Mouse (Mus musculus) frontal cortex, adult (tissue): ENCODE results near the gene Fbxo22.
A peak's percentile ranks its signal among the peaks of the same experiment; 100 is the strongest.
"Not testable (repeated sequence)": the region's sequence is repeated elsewhere in the genome, so short reads cannot be mapped to it uniquely, and the experiment has no call there.

ENCODE experiments used
- ATAC-seq: cut with Nextera tagmentation; 2 replicates; pipeline ENCODE4 v1.9.2; 2017; ENCODE audit warnings: mild to moderate bottlenecking, moderate library complexity, mixed read lengths; ENCODE audit not compliant: low TSS enrichment

The Fbxo22 gene

DNA sequence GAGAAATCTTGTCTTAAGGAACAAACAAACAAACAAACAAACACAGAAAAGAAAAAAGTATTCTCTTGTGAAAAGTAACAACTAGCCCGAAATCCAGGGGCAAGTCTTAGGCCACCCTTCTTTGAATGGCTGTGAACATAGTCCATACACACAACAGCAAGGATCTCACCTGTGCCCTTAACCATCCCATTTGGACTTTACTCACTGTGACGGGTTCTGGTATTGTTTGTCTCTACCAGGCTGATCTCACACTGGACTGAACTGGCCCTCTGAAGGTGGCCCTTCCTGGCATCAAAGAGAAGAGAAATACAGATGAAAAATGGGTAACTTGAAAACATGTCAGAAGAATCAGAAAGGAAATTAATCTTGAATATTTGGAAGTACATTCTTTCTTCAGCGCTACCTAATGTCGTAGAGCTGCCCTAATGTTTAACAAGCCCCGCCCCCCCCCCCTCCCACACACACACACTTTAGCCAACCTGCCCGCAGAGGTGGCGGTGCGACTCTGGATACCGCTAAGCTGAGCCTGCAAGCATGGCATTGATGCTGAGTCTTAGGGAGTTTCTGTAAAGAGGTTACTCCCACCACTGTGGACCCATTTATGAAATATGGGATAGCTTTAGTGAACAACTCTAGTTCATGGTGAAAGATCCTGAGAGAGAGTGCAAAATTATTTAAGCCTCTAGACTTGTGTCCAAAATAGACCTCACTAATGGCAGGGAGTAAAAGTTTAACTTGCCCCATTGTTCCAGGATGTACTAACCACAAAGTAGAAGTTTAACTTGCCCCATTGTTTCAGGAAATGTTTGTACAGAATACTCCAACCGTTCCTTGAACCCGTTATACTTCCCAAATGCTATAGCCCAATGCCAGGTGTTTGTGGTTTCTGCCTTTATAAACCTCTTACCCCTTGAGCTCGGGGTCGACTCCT lies 27.8 kb downstream of the Fbxo22 start:
- ATAC-seq = no peak

DNA sequence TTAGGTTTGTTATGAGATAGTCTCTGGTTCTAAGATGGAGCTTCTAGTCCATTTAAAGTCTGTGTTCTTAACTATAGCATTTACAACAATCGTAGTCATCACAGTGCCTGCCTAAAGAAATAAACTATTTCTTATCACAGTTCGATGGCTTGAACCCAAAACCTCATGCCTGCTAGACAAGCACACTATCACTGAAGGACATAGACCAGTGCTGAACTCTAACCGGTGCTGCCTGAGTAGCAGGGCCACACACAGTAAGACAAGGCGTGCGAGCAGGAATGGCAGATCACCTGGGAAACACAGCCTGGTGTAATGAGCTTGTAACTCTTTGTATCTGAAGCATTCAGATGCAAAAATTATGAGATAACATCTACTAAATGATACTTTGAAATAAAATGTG lies 32.1 kb downstream of the Fbxo22 start:
- ATAC-seq = no peak

DNA sequence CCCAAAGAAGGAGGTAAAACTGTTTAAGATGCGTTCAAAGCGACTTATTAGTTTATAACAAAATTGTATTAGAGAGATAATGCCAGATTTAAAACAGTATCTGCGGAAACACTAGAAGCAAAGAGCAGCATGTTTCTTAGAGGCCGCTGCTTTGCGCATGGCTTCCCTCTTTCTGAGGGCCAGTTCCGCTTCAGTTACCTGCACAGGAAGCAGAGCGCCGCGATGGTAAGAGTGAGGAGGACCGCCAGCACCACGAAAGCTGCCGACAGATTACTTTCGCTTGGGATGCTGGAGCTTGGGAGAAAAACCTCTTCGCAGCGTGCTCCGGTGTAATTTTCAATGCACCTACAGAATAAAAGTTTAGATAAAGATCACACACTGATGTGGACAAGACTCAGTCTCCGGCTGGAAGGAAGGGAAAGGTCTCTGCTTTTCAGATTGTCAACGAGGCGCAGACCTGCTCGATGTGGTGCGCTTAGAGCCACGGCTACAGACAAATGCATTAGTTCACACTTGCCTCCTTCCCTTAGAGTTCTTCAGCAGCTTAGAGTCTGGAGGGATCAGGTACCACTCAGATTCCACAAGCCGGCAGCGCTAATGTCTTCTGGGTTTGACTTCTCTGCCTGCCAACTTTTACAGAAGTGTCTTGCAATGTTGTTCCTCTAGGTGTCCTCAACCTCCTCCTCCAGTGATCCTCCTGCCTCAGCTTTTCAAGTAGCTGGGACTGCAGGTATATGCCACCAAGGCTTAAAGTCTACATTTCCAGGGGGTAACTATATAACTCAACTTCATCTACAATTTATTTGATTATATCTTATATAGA lies 33.3 kb downstream of the Fbxo22 start:
- ATAC-seq = peak; percentile 41; the same call in 1 of the 2 replicates

DNA sequence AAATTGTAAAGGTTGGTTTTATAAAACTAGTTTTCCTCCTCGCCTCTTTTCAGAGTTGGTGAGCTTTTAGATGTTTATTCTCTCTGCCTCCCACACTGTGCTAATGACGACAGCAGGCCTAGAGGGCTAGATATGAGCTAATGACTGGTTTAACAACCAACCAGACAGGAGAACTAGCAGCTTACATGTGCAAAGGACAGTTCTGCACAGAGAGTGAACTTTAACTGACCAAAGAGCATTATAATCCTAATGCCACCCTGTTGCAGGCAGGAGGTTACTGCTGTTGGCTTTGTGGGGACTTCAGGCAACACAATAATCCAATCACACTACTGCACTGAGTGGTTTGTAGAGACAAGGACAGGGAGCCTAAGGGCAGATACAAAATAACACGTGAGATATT lies 34.6 kb downstream of the Fbxo22 start:
- no peak for ATAC-seq

DNA sequence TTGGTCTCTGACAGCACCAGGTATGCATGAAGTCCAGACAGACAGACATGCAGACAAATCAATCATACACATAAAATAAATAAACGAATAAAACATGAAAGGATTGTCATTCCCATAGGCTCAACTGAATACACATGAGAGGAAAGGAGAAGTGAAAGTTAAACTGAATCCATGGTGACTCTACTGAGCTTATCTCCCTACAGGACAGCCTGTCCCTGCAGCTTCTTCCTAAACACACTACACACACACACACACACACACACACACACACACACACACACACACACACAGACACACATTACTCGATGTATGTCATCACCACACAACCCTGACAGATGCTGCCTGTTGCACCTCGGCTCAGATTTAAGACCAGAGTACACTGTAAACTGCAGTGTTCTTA lies 35.4 kb downstream of the Fbxo22 start:
- ATAC-seq = no peak

DNA sequence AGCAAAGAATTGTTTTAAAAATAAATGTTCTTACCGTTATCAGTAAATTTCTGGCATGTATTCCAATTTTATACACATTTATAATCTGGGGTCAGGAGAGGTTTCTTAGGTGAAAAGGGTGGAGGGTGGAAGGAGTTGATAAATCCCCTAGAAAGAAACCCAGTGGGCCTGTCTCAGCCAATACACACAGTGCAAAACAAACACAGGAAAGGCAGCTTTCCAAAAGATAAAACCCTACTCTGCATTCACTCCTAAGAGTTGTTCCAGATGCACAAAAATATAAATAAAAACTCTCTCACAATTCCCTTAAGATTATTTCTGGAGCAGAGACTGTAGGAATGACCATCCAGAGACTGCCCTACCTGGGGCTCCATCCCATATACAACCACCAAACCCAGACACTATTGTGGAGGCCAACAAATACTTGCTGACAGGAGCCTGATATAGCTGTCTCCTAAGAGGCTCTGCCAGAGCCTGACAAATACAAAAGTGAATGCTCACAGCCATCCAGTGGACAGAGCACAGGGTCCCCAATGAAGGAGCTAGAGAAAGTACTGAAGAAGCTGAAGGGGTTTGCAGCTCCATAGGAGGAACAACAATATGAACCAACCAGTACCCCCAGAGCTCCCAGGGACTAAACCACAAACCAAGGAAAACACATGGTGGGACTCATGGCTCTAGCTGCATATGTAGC lies 36.5 kb downstream of the Fbxo22 start:
- ATAC-seq = not testable (repeated sequence)

DNA sequence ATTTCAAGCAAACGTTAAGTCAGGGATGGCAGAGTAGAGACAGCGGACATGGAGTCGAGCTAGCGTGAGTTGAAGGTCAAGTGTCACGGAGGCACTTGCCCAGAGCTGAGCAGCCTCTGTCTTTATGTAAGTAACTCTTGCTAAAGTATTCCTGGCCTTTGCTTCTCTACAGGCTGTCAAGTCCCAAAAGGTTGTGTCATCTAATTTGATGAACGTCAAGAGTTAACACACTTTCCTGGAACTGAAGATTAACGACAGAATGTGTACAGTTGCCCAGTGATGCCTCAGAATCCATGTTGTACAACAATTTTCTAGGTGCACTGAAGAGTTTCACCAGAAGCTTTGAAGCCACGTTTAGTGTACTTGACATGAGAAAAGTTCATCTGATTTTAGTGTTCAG lies 37.7 kb downstream of the Fbxo22 start:
- ATAC-seq = no peak

DNA sequence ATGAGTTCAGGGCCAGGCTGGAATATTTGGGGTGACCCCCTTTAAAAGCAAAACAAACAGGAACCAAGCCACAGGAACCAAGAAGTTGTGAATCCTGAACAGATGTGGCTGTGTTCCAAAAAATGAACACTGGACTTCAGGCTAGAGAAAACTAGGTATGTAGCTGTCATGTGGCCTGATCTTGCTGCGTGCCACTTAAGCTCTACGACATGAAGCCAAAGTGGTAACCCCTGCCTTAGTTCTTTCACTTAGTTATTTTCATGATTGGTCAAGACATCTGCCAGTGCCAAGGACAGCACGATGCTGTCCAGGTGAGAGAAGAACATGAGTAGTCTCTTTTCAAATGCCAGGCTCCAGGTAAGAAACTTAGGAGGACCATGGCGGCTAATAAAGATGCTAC lies 38.2 kb downstream of the Fbxo22 start:
- ATAC-seq = no peak

DNA sequence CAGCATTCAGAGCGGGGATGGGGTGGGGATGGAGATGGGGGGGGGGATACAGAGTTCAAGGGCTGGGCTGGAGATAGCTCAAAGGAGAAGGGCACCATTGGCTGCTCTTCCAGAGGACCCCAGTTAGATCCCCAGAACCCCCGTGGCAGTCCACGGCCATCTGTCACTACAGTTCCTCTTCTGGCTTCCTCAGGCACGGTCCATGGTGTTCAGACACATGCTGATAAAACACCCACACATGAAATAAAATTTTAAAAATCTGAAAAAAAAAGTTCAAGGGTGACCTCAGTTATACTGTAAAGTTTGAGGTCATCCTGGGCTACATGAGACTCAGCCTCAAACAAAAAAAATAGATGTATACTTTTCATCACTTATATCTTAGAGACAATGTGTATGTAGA lies 39.7 kb downstream of the Fbxo22 start:
- ATAC-seq = no peak

DNA sequence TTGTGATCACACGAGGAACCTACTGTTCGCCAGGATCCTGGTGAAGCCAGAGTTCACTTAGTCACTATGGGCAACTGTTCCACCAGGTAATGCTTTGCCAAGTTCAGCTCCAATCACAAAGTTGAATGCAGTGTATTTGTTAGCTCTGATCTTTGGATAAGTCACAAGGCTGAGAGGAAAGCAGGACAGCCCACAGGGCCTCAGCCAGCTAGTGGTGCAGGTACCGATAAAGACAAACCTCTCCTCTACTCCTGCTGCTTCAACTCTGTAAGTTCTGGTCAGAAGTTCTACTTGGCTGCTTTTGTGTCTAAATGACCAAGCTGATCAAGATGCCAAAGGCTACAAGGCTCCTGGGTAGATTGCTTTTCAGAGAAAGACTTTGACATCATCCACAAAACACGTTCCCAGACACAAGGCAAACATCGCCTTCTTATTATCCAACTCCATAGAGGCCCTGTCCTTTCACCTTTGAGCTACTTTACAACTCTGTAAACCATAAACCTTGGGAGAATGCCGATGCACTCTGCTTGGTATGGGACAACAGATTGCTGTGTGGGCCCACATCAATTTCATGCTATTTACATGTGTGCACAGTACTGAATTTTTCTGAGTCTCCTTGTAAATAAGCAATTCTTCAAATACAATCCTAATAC lies 42.0 kb downstream of the Fbxo22 start:
- ATAC-seq = no peak

DNA sequence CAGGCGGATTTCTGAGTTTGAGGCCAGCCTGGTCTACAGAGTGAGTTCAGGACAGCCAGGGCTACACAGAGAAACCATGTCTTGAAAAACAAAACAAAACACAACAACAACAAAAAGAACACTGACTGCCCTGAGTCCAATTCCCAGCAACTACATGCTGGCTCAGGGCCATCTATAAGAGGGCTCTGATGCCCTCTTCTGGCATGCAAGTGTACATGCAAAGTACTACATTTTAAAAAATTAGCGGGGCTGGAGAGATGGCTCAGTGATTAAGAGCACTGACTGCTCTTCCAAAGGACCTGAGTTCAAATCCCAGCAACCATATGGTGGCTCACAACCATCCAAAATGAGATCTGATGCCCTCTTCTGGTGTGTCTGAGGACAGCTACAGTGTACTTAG lies 43.4 kb downstream of the Fbxo22 start:
- ATAC-seq = not testable (repeated sequence)

DNA sequence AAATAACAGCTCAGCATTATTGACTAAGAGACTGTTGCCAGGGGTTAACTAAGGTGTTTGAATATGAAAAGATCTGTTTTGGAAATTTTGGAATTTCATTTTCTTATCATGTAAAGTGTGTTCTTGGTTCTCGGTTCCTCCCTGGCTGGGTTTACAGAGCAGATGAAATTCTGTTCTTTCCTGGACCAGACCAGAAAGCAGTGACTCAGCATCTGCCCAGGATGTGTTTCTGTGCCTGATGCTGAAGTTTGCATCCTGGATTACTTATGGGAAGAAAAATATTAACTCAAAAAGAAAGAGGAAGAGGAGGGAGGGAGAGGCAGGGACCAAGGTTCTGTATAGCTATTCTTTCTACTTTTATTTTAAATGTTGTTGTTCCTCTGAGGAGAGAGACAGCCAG lies 45.1 kb downstream of the Fbxo22 start:
- no peak for ATAC-seq

DNA sequence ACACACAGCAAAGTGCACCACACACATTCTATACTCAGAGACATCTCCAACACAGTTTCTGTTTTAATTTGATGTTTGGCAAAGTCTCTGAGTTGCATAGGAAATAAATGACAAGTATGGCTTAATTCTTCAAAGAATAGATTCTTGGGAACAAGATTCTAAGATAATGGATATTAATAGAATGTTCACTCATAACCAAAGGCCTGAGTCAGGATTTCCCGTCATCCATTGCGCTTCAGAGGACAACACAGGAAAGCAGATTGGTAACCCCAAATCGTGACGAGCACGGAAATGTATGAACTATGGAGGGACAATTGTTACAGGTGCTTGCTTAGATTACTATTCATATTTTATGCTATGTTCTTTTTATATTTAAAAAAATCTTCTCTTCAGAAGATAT lies 46.3 kb downstream of the Fbxo22 start:
- no peak for ATAC-seq

DNA sequence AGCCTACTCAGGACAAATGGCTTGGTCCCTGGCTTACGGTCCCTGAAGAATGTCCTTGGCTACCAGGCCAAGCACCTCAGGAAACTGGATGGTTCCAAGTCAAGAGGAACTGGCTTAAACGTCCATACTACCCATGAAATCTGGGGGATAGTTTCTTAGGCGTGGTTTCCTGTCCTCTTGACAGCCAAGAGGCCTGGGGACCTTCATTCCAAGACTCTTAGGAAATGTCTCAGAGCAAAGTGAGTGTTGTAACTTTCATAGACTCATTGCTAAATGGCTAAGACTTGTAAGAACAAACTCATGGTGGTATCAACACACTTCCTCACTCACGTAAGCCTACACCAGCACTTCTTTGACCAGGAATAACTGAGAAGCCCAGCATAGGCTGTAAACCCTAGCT lies 46.9 kb downstream of the Fbxo22 start:
- no peak for ATAC-seq

DNA sequence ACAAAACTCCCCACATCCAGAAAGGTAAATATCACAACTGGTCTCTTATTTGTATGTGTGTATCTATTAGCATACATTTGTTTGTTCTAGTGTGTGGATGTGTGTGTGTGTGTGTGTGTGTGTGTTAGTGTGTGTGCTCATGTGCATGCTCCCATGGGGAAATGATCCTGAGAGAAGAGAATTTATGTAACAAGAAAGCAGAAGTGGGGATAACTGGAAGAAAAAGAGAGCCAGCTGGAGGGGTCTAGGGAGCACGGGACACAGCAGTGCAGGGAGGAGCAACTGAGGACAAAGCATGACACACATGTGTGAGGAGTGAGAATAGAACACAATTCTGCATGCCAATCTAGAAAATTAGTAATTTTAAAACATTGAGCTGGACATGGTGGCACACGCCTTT lies 48.4 kb downstream of the Fbxo22 start:
- no peak for ATAC-seq

DNA sequence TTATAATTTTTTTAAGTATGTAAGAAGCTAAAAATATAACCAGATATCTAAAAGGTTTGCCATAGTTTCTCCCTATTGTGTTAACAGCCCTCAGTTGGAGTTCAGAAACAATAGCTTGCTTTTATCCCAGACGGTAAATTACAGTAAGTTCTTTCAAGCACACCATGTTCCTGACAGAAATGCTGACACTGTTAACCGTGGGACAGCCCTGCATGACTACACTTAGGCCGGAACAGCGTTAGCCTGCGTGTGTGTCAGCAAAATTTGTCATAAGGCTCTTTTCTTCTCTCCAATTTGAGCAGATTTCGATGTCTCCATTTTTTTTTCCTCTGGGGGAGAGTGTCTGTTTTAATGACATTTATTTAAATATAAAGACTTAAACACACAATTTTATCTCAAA lies 51.0 kb downstream of the Fbxo22 start:
- no peak for ATAC-seq

DNA sequence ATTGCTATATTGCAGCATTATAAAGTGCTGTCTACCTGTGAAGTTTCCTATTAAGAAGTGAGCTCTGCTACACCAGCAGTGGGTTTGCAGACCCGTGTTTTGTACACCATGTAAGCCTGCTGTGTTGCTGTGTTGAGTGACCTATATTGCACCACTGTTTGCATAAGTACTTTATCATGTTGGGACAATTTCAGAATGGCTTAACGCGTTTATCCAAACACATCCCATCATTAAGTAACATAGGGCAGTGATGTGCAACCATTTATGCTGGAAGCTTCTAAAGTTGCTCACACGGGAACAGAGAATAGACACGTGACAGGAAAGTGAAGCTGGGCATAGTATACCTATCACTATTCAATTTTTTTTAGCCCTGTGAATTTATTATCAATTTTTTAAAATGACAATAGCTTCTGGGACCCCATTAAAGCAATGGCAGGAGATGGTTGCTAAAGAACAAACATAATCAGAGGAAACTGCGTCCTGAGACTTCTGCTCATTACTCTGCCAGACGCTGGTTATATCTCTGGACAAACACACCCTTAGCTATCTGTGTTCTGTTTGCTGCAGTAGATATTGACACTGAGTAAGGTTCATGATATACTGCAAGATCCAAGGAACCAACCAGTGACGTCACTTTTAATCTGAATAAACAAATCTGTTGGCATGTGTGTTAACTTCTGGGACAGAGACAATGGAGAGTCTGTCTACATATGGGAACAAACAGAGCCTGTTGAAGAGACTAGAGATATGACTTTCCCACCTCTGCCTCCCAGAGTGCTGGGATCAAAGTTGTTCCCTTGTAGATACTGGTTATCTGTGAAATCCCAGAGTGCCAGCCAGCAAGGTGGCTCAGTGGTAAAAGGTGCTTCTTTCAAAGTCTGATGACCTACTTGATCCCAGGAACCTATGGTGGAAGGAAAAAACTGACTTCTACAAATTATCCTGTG lies 55.9 kb downstream of the Fbxo22 start:
- ATAC-seq = no peak

DNA sequence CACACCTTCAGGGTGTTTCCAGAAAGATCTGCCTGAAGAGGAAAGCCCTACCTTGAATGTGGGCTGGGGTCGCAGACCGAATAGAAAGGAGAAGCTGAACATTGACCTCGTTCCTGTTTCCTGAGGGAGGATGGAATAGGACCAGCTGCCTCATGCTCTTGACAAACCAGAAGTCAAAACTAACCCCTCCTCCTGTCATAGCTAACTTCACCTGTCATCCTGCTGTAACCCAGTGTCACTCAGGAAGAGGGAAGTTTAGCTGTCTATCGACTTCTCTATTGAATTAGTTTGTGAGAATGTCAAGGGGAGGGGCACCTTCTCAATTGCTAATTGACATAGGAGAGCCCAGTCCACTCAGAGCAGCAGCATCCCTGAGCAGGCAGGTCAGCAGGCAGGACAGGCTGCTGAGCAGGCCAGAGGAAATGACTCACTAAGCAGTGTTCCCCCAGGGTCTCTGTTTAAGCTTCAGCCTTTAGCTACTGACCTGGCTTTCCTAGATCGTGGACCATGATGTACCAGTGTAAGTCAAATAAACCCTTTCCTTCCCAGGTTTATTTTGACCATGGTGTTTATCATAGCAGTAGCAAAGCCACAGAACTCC lies 63.3 kb downstream of the Fbxo22 start:
- no peak for ATAC-seq

DNA sequence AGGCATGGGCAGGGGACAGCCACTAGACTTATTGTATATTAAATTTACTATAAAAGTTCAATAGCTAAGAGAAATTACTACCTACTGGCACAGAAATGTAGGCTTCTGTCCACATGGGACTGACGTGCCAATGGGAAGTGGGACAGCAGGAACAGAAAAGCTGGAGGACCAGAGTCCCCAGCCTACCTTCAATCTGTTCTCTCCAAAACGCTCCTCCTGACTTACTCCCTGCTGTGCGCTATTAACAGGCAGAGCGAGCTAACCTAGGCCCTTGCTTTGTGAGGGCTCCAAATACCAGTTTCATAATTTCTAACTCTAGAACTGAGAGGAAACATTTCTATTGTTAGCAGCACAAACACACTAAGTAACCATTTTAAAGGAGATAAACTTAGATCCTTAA lies 65.2 kb downstream of the Fbxo22 start:
- ATAC-seq = peak; percentile 89
